Mouse (Mus musculus) cerebellum, adult 9-10 months (tissue): ENCODE results near the gene 1700069L16Rik.

ENCODE experiments used
- DNase-seq: peaks from one replicate; pipeline ENCODE4 v3.0.0; 2022

Gene 1700069L16Rik

DNA sequence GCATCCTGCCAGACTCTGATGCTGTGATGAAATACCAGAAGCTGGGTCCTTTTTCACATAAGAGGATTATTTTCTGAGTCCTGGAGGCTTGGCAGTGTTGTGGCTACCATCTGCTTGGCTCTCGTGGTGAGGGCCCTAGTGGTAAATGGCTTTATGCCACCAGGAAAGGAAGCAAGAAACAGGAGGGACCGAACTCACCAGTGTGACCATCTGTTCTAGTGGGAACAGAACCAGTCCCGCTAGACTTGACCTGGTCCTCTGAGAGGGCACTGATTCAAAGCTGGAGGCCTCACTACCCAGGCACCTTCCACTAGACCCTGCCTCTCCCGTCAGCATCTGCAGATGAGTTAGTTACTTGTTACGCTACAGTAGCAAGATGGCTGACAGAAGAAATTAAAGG lies 41.3 kb downstream of the 1700069L16Rik start:
- DNase-seq = peak; percentile 97

DNA sequence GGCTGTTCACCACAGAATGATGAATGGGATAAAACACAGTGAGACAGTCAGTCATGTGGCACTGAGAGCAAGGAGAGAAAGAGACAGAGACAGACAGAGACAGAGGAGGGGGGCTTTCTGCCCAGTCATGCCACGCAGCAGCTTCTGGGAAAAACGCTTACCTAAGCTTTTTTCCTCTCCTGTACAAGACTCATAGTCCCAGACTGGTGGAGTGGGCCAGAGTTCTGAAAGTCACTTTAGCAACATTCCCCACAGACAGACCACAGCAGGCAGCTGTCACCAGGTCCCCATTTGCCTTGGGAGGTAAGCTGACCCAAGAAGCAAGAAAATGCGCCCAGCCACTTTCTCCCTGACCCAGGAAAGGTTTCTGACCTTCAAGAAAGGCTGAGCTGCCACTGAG lies 42.1 kb downstream of the 1700069L16Rik start:
- DNase-seq = peak; percentile 58

DNA sequence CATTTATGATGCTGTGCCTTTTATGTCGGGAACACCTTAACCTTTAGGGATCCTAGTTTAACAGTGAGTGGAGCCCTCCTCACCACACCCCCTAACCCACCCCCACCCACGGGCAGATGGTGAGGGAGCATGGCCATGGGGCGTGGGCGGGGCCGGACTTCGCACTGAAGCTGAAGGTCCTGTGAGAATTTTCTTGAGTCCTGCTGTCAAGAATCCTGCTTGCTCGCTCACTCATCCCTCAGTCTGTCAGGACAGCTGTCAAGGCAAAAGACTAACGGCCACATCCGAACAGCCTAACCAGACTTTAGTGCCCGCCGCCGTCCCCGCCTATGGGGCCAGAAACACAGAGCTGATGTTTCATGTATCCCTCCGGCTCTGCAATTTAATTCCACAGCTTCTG lies 43.4 kb downstream of the 1700069L16Rik start:
- peak; percentile 65 for DNase-seq

DNA sequence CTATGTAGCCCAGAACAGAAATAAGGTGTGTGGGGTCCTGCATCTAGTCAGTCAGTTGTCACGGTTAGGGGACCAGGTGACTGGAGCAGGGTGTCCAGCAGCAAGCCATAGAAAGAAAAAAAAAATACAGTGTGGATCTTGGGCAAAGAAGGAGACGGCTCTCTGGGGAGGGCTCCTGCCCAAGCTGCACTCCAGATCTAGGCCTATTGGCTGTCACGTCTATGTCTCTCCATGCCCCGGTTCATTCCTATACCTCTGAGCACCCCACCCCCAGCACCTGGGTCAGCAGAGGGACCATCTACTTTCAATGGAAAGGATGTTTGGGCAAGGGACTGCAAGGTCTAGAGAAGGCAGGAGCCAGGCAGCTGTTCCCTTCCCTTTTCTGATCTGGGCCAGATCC lies 45.1 kb downstream of the 1700069L16Rik start:
- no peak for DNase-seq

DNA sequence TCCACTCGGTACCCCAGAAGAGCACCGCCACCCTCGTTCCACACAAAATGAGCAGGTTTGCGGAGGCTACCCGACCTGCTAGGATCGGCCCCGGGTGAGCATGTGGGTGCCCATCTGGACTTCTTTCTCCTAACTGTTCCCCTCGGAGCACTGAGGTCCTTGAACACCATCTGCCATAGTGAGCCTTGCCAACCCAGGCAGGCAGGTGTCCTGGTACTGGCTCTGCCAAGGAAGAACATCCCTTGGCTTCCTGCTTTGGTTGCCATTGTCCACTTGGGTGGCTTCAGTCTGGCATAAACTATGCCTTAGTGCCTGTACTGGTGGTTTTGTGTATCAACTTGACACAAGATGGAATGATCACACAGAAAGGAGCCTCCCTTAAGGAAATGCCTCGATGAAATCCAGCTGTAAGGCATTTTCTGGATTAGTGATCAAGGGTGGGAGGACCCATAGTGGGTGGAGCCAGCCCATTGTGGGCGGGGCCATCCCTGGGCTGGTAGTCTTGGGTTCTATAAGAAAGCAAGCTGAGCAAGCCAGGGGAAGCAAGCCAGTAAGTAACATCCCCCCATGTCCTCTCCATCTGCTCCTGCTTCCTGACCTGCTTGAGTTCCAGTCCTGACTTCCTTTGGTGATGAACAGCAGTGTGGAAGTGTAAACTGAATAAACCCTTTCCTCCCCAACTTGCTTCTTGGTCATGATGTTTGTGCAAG lies 45.7 kb downstream of the 1700069L16Rik start:
- peak; percentile 99 for DNase-seq

DNA sequence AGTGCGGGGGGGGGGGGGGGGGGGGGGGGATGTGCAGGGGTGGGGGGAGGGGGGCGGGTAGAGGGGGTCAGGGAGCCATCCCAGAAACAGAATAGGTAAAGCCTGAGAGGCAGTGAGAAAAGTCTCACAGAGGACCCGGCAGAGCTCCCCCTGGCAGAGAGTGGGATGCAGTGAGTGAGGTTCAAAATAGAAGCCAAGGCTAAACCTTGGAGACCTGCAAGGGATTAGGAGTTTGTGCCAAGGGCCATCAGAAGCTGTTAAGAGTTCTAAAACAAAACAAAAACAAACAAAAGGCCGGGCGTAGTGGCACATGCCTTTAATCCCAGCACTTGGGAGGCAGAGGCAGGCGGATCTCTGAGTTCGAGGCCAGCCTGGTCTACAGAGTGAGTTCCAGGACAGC lies 47.0 kb downstream of the 1700069L16Rik start:
- peak; percentile 64 for DNase-seq

DNA sequence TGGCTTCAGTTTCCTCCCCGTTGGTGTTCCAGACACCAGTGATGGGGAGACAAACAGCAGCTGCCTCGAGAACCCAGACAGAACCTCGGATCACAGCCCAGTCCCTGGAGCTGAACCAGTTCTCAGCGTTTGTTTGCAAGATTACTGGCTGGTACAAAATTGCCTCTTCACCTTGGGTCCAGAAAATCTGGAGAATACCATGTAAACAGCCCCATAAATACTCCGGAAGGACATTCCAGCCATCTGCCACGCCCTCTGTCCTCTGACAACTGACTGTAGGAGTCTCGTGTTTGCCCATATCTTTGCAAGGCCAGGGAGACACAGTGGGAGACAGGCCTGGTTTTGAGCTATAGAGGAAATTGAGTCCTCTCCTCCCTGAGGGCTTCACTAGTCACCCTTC lies 49.7 kb downstream of the 1700069L16Rik start:
- DNase-seq = peak; percentile 67

DNA sequence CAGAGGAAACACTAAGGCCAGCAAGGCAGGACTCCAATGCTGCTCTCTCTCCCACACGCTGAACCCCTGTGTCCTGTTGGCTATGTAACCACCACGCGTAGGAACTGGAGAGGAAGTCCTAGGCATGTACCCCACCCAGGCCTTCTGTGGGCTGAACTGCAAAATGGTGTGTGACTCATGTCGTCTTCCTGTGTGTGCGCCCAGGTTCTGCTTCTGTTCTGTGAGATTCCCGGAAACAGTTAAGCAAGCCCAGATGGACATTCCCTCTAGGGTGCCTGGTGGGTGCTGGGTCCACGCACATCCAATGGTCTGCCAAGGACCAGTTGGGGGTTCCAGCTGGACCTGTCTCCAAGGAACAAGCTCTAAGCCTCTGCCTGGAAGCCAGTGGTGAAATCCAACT lies 52.1 kb downstream of the 1700069L16Rik start:
- DNase-seq = peak; percentile 49

DNA sequence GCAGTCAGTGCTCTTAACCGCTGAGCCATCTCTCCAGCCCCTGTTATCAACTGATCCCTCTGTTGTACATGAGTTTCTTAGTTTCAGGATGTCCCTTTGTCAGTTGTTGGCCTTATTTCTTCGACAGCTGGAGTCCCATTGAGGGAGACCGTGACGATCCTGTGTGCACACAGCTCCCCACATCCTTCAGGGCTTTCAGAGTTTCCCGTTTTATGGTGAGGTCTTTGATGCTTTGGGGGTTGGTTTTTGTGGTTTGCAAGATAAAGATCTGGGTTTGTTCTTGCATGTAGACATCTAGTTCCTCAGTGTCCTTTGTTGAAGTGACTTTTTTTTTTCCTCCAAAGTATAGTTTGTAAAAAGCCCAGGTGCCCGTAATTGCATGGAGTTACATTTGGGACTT lies 54.0 kb downstream of the 1700069L16Rik start:
- DNase-seq = no peak

DNA sequence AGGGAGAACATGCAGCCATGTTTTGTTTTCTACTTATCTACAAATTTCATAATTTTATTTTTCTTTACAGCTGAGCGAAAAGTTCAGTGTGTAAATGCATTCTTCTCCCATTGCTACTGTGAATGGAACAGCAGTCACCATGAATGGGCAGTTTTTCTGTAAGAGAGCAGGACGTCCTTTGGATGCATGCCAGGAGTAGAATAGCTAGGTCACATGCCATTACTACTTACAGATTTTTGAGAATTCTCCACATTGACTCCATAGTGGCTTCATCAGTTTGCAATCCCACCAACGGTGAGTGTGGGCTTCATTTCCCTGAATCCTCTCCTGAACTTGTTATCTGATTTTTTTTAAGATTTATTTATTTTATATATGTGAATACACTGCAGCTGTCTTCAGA lies 54.5 kb downstream of the 1700069L16Rik start:
- DNase-seq = no peak

DNA sequence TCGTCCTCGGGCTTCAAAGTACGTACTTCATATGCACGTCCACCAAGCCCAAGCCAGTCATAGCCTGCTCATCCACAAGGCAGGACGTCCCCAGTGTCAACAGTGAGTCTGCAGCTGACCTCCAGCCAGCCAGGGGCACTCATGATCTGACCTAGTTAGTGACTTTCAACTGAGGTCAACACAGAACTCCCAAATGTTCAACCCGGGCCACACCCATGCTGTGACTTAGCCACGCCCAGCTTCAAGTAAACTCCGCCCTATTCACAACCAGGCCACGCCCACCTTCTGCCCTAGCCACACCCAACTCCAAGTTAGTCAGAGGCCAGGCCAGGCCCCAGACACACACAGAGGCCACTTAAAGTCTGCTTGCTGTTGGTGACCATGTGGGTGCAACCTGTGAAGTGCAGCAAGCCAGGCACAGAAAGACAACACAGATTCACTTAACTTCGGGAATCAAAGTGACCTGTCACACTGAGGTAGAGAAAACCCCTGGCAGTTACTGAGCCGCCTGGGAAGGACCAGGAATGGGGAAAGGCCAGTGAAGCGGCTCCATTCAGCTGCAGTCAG lies 59.9 kb downstream of the 1700069L16Rik start:
- DNase-seq = no peak

DNA sequence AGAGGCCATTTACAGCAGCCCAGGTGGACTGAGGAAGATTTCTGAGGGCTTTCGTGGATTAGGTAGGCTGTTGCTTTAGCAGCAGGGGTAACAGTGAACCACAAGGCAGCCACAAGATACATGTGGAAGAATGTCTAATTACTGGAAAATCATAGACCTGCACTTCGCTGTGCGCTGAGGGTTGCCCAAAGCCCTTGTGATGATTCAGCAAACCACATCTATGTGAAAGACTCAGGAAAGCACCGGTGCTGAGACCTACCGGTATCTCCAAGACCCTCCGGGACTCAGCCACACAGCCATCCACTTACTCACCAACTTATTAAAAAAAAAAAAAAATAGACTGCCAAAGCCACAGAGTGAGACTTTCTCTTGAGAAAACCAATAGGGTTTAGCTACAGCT lies 60.4 kb downstream of the 1700069L16Rik start:
- no peak for DNase-seq

DNA sequence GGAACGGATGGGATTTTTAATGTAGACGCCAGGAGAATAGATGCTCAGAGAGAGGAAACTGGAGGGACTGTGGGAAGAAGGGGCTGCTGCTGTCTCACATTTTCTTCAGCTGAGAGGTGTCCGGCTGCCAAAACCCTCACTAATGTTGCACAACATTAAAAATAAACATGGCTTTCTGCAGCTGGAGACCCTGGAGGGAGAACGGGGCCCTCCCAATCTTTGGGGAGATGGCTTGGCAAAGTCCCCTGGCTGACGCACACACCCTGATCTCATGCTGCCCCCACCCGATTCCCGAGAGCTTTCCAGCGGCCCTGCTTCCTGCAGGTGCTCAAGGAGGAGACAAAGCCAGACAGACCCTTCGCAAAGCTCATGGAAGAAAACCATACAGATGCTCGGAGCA lies 63.7 kb downstream of the 1700069L16Rik start:
- peak; percentile 27 for DNase-seq

DNA sequence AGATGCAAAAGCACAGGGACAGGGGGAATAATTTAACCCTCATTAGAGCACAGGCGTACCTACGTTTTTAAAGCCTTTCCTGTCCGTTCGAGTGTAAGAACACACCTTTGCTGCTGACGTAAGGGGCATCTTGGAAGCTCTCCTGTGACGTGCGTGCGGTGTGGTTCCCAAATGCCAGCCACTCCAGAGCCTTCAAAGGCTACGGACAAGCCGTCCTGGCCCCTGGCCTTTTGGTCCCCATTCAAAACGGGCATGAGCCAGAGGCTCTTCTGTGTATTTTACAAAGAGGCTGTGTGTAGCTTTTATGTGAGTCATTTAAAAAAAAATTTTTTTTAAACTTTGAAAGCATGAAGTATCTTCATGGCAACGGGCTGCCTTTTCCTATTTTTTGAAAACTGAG lies 69.8 kb downstream of the 1700069L16Rik start:
- no peak for DNase-seq

DNA sequence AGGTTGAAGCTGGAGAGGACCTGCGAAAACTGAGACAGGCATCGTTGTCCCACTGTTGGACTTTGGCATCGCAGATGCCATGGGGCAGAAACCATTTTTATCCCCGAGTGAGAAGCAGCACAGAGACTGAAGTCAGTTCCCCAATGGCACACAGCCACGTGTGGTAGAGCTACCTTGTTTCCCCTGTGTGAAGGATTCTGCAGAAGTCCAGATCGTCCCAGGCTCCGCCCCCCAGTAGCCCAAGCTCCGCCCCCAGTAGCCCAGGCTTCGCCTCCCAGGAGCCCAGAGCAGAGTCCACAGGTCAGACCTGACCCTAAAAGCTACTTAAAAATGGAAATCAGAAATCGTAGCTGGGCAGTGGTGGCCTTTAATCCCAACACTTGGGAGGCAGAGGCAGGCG lies 70.4 kb downstream of the 1700069L16Rik start:
- no peak for DNase-seq

DNA sequence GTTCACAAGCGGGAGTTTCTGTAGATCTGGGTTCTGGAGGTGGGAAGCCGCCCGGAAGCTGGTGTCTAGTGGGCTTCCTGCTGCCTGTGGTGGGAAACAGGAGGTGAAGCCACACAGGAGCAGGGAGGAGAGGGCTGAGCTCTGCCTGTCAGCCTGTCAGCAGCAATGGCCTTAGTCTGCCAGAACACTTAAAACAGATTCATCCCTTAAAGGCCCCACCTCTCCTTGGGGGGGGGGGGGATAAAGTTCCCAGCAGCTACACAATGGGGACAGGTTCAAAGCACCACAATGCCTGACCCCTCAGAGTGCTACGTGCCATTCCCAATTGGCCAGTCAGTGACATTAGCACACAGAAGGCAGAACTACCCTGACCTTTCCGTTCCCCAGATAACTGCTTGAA lies 72.4 kb downstream of the 1700069L16Rik start:
- no peak for DNase-seq

DNA sequence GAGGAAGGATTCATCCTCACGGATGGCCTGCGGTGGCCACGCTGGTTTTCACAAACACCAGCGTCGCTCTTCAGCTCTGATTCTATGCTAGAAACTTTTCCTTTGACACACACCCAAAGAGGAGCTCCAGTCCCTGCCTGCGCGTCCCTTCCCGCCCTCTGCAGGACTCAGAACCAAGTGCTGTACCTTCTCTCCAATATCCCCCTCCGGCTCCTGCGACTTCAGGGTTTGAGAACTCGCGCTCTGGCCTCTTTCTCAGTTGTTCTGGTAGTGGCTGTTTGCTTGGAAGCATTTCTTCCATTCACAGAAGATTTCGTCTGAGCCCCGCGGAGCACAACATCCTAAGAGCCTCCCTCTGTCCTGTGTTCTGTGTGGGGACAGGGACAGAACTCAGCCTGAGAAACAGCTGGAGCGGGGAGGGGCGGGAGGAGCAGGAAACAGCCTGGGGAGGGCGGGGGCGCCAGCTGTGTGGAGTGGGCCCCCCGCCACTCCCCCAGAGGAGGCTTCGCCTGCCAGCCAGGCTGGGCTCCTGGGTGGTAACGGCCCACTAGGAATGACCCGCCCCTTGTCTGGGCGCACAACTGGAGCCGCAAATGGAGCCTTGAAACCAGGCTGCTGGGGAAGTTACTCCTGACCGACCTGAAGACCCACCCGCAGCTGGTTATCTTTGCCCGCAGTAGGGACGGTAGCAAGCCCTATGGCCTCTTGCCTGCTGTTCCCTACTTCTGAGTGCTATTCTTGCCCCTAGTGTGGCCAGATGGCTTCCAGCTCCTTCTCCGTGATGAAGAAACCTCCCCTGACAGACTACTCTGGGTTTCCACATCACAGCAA lies 74.3 kb downstream of the 1700069L16Rik start, which contains the start of gene Cmklr1:
TSS of gene Cmklr1 (minus strand) at position 392 of the 831 bp plus-strand sequence.
- DNase-seq = no peak

DNA sequence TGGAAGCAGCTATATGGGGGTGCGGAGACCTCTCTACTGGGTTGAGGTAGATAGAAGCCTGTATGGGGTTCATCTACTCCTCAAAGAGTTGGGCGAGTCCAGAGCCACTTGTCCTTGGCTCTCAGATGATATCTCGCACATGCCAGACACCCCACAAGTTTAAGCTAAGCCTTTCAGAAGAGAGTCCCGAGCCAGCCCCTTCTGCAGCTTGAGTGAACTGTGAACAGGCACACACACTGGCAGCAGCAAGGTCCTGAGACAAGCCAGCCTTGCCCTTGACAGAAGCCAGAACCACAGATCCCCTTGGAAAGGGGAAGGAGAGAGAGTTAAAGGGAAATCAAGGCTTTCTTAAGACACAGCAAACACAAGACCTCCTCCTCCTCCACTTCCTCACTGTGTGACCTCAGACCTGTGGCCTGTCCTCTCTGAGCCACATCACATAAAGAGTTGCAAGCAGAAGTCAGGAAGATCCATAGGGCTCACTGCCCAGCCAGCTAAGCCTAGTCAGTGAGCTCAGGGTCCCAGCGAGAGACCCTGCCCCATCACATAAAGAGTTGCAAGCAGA lies 75.8 kb downstream of the 1700069L16Rik start:
- no peak for DNase-seq

DNA sequence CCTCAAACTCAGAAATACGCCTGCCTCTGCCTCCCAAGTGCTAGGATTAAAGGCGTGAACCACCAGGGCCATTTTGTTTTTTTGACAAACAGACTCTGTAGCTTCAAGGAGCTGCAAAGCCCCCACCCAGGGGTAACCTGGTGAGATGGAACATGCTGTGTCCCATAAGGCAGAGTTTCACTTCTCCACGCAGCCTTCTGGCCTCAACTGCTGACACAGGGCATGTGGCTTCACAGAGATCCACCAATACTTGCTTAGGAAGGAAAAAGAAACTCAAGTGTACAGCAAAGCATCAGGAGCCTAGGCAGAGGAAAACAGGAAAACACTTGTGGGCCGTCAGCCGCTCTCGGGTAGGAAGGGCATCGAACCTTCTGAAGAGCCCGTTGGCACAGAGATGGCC lies 77.4 kb downstream of the 1700069L16Rik start:
- DNase-seq = no peak

DNA sequence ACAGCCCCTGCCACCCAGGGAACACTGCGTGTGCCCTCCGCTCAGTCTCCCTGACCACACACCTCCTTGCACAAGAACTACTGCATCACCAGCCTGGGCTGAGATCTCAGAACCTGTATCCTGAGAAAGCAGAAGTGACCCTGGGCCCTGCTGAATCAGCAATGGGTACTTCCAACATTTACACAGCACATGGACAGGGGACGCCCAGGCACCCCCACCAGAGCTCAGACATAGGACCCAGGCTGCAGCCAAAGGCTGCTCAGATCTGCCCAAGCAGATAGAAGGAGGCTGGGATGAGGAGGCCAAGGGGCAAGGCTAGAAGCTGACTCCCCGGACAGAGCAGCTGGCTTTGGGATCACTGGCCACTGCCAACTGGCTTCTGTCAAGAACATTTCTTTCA lies 80.1 kb downstream of the 1700069L16Rik start:
- DNase-seq = no peak

DNA sequence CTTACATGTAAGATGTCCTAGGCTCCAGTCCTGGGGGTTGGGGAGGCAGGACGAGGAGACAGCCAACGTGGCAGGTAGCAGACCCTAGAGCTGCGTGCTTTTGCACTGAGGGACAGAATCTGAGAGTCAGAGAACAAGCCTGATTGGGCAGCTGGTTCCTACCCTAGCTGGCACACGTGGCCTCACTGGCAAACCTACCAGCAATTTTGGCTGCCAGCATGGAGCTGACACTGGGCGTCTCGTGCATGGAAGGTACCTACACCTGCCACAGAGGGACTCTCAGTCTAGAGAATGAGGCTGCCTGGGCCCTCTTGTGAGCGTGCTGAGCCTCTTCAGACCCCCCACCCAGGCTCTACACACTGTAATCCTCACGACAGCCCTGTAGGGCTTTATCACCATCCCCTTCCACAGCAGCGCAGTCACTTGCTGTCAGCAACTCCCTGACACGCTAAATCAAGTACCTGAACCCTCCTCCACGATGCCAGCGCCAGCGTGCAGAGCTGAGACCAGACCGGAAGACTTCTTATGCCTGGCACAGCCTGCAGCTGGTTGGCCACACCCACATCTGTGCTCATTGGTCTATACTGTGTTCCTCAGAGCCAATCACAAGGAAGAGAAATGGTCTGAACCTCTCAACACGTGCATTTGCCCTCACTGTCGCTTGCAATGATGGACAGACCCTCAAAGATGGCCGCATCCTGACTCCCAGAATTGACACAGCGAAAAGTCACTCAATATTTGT lies 81.3 kb downstream of the 1700069L16Rik start:
- peak; percentile 88 for DNase-seq
